Mouse (Mus musculus): ENCODE results near the gene Ppp2r2c. TPM values are rescaled to one million over a fixed set of nuclear protein-coding genes. Genes with fewer than 3 reads are reported as not detected.

Ppp2r2c gene
- total RNA-seq (2023), result not detected in 4 replicates

DNA sequence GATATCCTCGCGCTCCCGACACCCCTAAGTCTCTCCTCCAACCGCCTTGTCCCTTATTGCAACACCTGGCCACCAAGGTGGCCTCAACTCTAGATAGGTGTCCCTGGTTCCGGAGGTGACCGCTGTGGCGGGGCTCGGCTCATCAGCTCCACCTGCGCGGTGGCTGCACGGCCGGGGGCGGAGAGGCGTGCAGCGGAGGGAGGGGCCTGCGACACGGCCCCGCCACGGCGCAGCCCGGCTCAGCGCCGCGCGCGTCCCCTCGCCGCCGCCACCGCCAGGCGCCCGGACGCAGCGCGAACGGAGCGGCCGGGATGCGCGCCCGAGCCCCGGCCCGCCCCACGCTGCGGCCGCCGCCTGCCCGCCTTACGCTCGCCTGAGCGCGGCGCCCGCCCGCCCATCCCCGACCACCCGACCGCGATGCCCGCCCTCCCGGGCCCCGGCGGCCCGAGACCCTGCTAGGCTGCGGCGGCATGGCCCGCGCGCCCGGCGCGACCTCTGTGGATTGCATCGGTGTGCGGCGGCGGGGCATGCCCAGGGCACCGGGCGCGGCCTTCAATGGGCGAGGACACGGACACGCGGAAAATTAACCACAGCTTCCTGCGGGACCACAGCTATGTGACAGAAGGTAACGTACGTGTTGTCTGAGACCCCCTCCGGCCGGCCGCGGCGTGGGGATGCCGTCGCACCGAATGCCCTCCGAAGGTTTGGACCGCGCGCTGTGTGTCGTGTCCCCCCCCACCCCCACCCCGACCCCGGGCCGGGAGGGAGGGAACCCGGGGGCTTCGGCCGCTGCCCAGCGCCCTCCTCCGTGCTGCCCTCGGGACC lies at the start of gene Ppp2r2c:
Ppp2r2c (plus strand) TSS at position 248 of the 825 bp plus-strand sequence.

DNA sequence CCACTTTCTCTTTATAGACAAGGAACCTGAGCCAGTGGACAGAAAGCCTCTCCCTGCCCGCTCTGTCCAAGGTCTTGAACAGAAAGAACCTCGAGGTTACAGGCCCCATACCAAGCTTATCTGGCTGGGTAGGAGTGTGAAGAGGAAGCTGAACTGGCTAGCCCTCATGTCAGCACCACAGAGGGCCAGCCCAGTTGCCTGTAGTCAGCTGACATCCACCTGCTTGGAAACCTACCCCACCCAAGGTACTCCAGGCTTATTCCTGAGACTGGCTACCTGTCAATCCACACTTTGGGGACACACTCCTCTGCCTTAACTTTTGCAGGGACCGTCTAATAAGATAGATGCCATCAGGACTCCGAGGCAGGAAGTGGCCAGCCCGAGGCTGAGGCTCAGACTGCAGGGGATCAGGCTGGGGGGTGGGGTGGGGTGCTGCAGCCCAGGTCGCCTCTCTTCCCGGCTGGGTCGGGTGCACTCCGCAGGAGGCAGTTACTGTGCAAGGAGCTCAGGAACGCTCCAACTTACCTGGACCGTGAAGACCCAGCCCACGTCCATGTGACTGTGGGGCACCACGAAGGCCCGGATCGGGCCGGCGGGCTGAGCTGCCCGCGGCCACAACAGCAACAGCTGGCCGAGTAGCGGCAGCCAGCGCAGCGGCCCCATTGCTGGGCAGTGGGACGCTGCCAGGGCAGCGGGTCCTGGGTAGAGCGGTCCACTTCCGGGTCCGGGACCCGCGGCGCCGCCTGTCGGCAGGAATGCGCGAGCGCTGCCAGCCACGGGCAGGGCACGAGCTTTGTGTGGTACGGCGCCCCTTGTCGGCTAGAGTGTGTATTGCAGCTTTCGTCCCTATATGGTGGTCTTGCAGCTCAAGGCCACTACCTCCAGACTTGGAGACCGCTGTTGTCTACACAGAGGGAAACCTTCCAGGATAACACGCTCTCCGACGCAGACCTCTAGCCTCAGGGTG lies 38.1 kb upstream of the Ppp2r2c start, which contains the start of gene Man2b2:
Man2b2 (minus strand) TSS at position 741 of the 967 bp plus-strand sequence.

DNA sequence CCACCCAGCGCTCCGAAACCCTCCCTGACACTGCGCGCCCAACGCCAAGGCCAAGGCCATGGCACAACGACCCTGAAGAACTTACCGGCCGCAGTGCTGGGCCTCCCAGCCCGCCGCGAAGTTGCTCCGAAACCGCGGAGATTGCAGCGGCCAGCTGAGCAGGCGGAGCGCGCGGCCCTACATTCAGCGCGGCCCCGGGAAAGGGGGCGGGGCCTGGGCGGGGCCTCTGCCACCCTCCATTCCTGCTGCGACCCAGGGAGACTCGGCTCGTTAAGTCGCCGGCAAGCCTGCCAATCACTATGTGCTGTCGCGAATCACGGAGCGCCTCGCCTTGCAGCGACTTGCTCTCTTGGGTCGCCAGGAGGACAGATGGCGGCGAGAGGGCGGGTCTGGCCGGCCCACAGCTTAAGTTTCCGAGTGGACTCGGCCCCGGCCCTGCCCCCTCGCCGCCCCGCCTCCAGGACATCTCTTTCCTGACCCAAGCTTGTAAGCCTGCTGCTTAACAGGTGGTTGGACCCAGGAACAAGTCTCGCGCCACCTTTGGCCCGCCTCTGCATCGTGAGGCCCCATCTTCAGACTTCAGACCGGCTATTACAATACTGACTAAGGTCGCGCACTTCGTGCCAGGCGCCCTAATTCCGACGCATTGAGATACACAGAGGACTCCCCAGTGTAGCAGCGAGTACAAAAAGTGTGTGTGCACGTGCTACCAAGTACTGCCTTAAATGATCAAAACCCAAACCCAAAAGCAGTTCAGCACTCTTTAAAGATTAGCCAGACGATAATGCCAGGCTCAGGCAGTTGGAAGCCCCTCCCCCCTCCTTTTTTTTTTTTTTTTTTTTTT lies 120.7 kb downstream of the Ppp2r2c start, which contains the start of gene Wfs1:
Wfs1 (minus strand) TSS at position 425 of the 844 bp plus-strand sequence.

Other genes starting within 250 kb of the Ppp2r2c start
- 30.5 to 39.2 TPM (median 32.9 TPM) in 4 replicates for gene D5Ertd579e, start 172.5 kb upstream of the Ppp2r2c start, total RNA-seq (2023)
- 21.6 to 31.4 TPM (median 25.1 TPM) in 4 replicates for gene Bloc1s4, start 119.9 kb upstream of the Ppp2r2c start, total RNA-seq (2023)
- 147 to 159 TPM (median 149 TPM) in 4 replicates for gene Mrfap1, start 71.7 kb upstream of the Ppp2r2c start, total RNA-seq (2023)
- gene Man2b2, start 37.9 kb upstream of the Ppp2r2c start, total RNA-seq (2023), result 57.4 to 63.3 TPM (median 59.7 TPM) in 4 replicates
- 5.8 to 6.3 TPM (median 5.9 TPM) in 4 replicates for gene Wfs1, start 120.7 kb downstream of the Ppp2r2c start, total RNA-seq (2023)
- 10.1 to 13.2 TPM (median 10.6 TPM) in 4 replicates for gene Gm1043, start 216.9 kb downstream of the Ppp2r2c start, total RNA-seq (2023)